Mouse (Mus musculus): Measurements from ENCODE around the gene Gm49673.

GRCm38 (mm10) chr17:8183815-8184214, 36.2 kb upstream of the Gm49673 start:
- TF ChIP-seq CTCF (IDR thresholded peaks at IDR 0.05; ENCODE audit: insufficient read depth, low read depth, low read length) (no peak), POLR2A (IDR thresholded peaks at IDR 0.05; ENCODE audit: insufficient read depth, low read depth, low read length) (no peak)

All from olfactory bulb, adult 2 months (tissue).